8 mouse cellular contexts compared by ENCODE assay signal in genomic region chr8:108406716-108407494, GRCm38 (mm10).
DNase-seq lines count a peak whose midpoint lies in the region; ATAC-seq and TF ChIP-seq lines count a peak whose summit lies in the region.

No protein-coding gene starts in this region.

- peak overlapping the region; percentile 9; the same call in 1 of the 2 replicates for H3K9ac ChIP-seq in embryonic facial prominence, embryonic 14.5 days (ENCODE audit: low read depth, low read length)
- peak overlapping the region; percentile 55 for H3K9ac ChIP-seq in midbrain, embryonic 16.5 days (ENCODE audit: low read depth, low read length)

- H3K27me3 ChIP-seq in embryonic facial prominence, embryonic 14.5 days (replicated peaks; ENCODE audit: control insufficient read depth, insufficient read depth, low read length), result no peaks in the 10 kb centered on the region
- H3K27me3 ChIP-seq in midbrain, embryonic 16.5 days (ENCODE audit: control insufficient read depth, insufficient read depth, low read depth, low read length), result no peaks in the 10 kb centered on the region

- H3K4me2 ChIP-seq in embryonic facial prominence, embryonic 14.5 days (ENCODE audit: low read depth, low read length), result peak overlapping the region; percentile 49
- peak overlapping the region; percentile 54 for H3K4me2 ChIP-seq in midbrain, embryonic 16.5 days (ENCODE audit: low read length)

- peak; percentile 44; the same call in 1 of the 2 replicates for ATAC-seq in embryonic facial prominence, embryonic 14.5 days (ENCODE audit: low read depth)
- ATAC-seq in midbrain, embryonic 16.5 days, result peak; percentile 84
- no peak for ATAC-seq in monocyte, adult 5-6 weeks (replicated peaks; ENCODE audit: insufficient number of reproducible peaks, low FRiP score, low TSS enrichment, poor library complexity, severe bottlenecking)

- H3K9me3 ChIP-seq in embryonic facial prominence, embryonic 14.5 days (ENCODE audit: control insufficient read depth, low read length), result no peaks in the 10 kb centered on the region
- no peaks in the 10 kb centered on the region for H3K9me3 ChIP-seq in midbrain, embryonic 16.5 days (replicated peaks; ENCODE audit: control insufficient read depth, low read length, poor library complexity, severe bottlenecking)

- peak; percentile 33 to 59 for DNase-seq in cerebellum, postnatal 10 days
- DNase-seq in cerebellum, adult 11 months, result no peak
- peak; percentile 49 for DNase-seq in embryonic facial prominence, embryonic 14.5 days (ENCODE audit: low spot score)
- peak in 1 of 2 experiments; percentile 35 for DNase-seq in layer of hippocampus, adult 2 months (ENCODE audit: low spot score in 2 of 2)
- no peak for DNase-seq in urinary bladder, postnatal 25 days (ENCODE audit: low spot score)
- no peak for DNase-seq in adrenal gland, adult 18-20 months (ENCODE audit: low spot score in 2 of 2)

- H3K4me1 ChIP-seq in embryonic facial prominence, embryonic 14.5 days (ENCODE audit: control insufficient read depth, insufficient read depth, low read length), result peaks cover 11% of the 10 kb centered on the region
- H3K4me1 ChIP-seq in midbrain, embryonic 16.5 days (ENCODE audit: control insufficient read depth, insufficient read depth, low read length), result peaks cover 17% of the 10 kb centered on the region

- no peak overlapping the region; the same call in 1 of the 2 replicates for H3K4me3 ChIP-seq in embryonic facial prominence, embryonic 14.5 days (ENCODE audit: low read depth, low read length)
- H3K4me3 ChIP-seq in layer of hippocampus, adult 2 months, result peak overlapping the region; percentile 42
- peak overlapping the region; percentile 8; the same call in 1 of the 2 replicates for H3K4me3 ChIP-seq in midbrain, embryonic 16.5 days (ENCODE audit: low read depth, low read length)

- WGBS in embryonic facial prominence, embryonic 14.5 days, result 28% methylated on average over 25 of the region's 25 CpGs
- WGBS in midbrain, embryonic 16.5 days, result 4% methylated on average over 25 of the region's 25 CpGs

- TF ChIP-seq CTCF in layer of hippocampus, adult 2 months (conservative IDR thresholded peaks at IDR 0.05), result peak; percentile 33; the same call in 1 of the 2 replicates

- no peaks in the 10 kb centered on the region for H3K36me3 ChIP-seq in embryonic facial prominence, embryonic 14.5 days (ENCODE audit: control insufficient read depth, insufficient read depth, low read length)
- no peaks in the 10 kb centered on the region for H3K36me3 ChIP-seq in midbrain, embryonic 16.5 days (ENCODE audit: control insufficient read depth, insufficient read depth, low read length)

- H3K27ac ChIP-seq in embryonic facial prominence, embryonic 14.5 days (replicated peaks; ENCODE audit: low read depth, low read length), result no peak overlapping the region; the same call in 1 of the 2 replicates
- peak overlapping the region; percentile 67 for H3K27ac ChIP-seq in layer of hippocampus, adult 2 months
- H3K27ac ChIP-seq in midbrain, embryonic 16.5 days (ENCODE audit: low read length), result peak overlapping the region; percentile 89

Comparison
In these comparisons a context has a peak if more than half of its experiments do, and no peak if none do; other contexts are left out.
1. DNase-seq: peak in cerebellum, postnatal 10 days (2 of 2) and embryonic facial prominence, embryonic 14.5 days (single experiment); none in cerebellum, adult 11 months (single experiment), urinary bladder, postnatal 25 days (single experiment) and adrenal gland, adult 18-20 months (0 of 2).